Mouse (Mus musculus): ENCODE results near the gene Foxm1. TPM values are rescaled to one million over a fixed set of nuclear protein-coding genes. Genes with fewer than 3 reads are reported as not detected.
A peak's percentile ranks its signal among the peaks of the same experiment; 100 is the strongest.

Foxm1 gene
- polyA plus RNA-seq (2015; fragmentation: Nextera tagmentation; extraction: Ambion mirVana), result 24.3 and 26.4 TPM in 2 replicates

DNA sequence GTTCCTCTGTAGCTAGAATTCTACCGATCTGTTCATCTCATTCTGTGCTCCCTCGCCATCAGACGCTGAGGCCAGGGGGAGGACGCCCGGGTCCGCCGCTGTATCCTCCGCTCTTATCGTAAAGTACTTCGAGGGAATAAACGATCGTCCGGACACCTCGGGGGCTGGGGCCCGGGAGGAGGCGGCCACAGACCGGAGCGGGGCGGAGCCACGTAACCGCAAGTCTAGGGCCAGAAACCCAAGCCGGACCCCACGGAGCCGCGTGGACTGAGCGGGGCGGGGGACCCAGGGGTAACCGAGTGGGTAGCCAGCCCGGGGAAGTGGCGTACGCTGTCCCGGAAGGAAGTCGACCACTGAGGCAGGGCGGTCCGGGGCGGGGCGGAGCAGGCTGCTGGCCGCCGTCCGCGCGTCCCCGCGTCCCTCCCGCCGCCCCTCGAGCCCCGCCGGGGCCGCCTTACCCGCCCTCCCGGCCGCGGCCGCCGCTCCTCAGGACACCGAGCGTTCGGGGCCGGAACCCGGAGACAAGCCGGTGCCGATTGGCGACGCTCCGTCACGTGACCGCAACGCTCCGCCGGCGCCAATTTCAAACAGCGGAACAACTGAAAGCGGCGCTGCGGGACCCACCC, at the start of gene Foxm1, which contains the start of gene Rhno1:
TSS of gene Foxm1 (plus strand) at position 587 of the 626 bp plus-strand sequence.
TSS of gene Rhno1 (minus strand) at position 531 of the 626 bp plus-strand sequence.
- Histone ChIP-seq H3K36me3 (ENCODE audit: control insufficient read depth, insufficient read depth, low read length) (peaks cover 14% of the 10 kb centered on the region; the same call in 1 of the 2 replicates), H3K9me3 (replicated peaks; ENCODE audit: control insufficient read depth, low read length) (no peaks in the 10 kb centered on the region), H3K4me2 (ENCODE audit: low read depth, low read length) (peak within 1 kb of the TSS; percentile 71), H3K27ac (ENCODE audit: low read length) (peak within 1 kb of the TSS; percentile 97), H3K9ac (ENCODE audit: low read length) (peak within 1 kb of the TSS; percentile 96), H3K4me1 (ENCODE audit: control insufficient read depth, insufficient read depth, low read length) (peaks cover 22% of the 10 kb centered on the region), H3K4me3 (replicated peaks; ENCODE audit: low read length) (peak within 1 kb of the TSS; percentile 90), H3K27me3 (ENCODE audit: control insufficient read depth, insufficient read depth, low read length) (no peaks in the 10 kb centered on the region)
- under 1% methylated on average over 71 of the region's 76 CpGs for WGBS
- ATAC-seq (ENCODE audit: insufficient read depth, low FRiP score), result peak; percentile 89

DNA sequence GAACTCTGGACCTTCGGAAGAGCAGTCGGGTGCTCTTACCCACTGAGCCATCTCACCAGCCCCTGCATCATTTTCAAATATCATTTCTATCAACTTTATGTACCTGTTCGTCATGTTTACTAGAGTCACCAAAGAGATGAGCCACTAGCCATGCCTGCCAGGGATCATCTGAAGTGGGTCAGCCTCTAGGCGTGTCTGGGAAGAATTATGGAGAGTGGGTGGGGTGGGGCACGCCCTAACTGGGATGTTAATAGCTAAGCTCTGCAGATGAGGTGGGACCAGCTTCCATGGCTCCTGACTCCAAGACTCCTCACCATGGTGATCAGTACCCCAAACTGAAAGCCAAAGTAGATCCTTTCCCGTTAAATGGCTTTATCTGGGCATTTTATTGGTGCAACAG, 48.0 kb upstream of the Foxm1 start:
- H3K9me3 ChIP-seq (replicated peaks; ENCODE audit: control insufficient read depth, low read length), result no peaks in the 10 kb centered on the region
- H3K4me2 ChIP-seq (ENCODE audit: low read depth, low read length), result no peak overlapping the region
- no peak overlapping the region for H3K4me3 ChIP-seq (replicated peaks; ENCODE audit: low read length)
- no peaks in the 10 kb centered on the region for H3K4me1 ChIP-seq (ENCODE audit: control insufficient read depth, insufficient read depth, low read length)
- no peak overlapping the region for H3K9ac ChIP-seq (ENCODE audit: low read length)
- no peaks in the 10 kb centered on the region for H3K27me3 ChIP-seq (ENCODE audit: control insufficient read depth, insufficient read depth, low read length)
- 83% methylated on average over 6 of the region's 6 CpGs for WGBS
- H3K36me3 ChIP-seq (ENCODE audit: control insufficient read depth, insufficient read depth, low read length), result no peaks in the 10 kb centered on the region
- ATAC-seq (ENCODE audit: insufficient read depth, low FRiP score), result no peak
- H3K27ac ChIP-seq (ENCODE audit: low read length), result no peak overlapping the region

DNA sequence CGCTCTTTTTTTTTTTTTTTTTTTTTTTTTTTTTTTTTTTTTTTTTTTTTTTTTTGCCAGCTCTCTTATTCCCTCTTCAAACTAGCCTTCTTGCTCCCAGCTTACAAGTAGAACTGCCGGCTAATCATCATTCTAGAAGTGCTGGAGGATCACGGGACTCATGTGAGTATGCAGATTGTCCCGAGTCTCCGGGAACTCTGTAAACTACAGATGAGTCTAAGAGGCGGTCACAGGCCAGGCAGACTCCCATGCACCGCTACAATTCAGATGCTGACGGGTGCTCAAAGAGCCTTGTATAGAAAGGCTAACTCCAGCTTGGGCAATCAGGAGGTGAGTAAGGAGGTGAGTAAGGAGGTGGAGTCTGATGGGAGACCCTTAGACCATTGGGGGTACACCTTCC, 47.2 kb upstream of the Foxm1 start:
- no peaks in the 10 kb centered on the region for H3K36me3 ChIP-seq (ENCODE audit: control insufficient read depth, insufficient read depth, low read length)
- no peaks in the 10 kb centered on the region for H3K4me1 ChIP-seq (ENCODE audit: control insufficient read depth, insufficient read depth, low read length)
- no peak for ATAC-seq (ENCODE audit: insufficient read depth, low FRiP score)
- no peaks in the 10 kb centered on the region for H3K9me3 ChIP-seq (replicated peaks; ENCODE audit: control insufficient read depth, low read length)
- H3K4me3 ChIP-seq (replicated peaks; ENCODE audit: low read length), result no peak overlapping the region
- no peak overlapping the region for H3K9ac ChIP-seq (ENCODE audit: low read length)
- 75% methylated on average over 8 of the region's 8 CpGs for WGBS
- H3K27me3 ChIP-seq (ENCODE audit: control insufficient read depth, insufficient read depth, low read length), result no peaks in the 10 kb centered on the region
- no peak overlapping the region for H3K27ac ChIP-seq (ENCODE audit: low read length)
- no peak overlapping the region for H3K4me2 ChIP-seq (ENCODE audit: low read depth, low read length)

DNA sequence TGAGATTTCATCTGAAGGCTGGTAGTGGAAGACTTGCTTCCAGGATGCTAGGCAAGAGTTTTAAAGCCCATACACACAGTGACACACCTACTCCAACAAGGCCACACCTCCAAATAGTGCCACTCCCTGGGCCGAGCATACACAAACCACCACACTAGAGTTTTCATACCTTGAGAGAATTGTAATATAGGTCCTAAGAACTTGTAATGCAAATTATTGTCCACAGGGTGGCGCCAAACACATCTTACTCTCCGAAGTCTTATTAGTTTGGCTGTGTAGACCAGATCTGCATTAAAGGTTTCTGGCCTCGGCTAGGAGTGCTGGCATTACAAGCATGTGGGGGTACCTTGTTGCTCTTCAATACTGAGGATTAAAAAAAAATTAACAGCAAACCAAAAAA, 44.5 kb upstream of the Foxm1 start:
- no peak overlapping the region for H3K9ac ChIP-seq (ENCODE audit: low read length)
- peaks cover 14% of the 10 kb centered on the region; the same call in 1 of the 2 replicates for H3K36me3 ChIP-seq (ENCODE audit: control insufficient read depth, insufficient read depth, low read length)
- no peaks in the 10 kb centered on the region for H3K4me1 ChIP-seq (ENCODE audit: control insufficient read depth, insufficient read depth, low read length)
- H3K4me2 ChIP-seq (ENCODE audit: low read depth, low read length), result no peak overlapping the region
- no peak overlapping the region for H3K4me3 ChIP-seq (replicated peaks; ENCODE audit: low read length)
- WGBS, result 5% methylated on average over 4 of the region's 4 CpGs
- H3K9me3 ChIP-seq (replicated peaks; ENCODE audit: control insufficient read depth, low read length), result 0 out of 2 replicates have a peak, but pooled peaks cover 3% of the 10 kb centered on the region
- no peak overlapping the region for H3K27ac ChIP-seq (ENCODE audit: low read length)
- no peaks in the 10 kb centered on the region for H3K27me3 ChIP-seq (ENCODE audit: control insufficient read depth, insufficient read depth, low read length)
- peak; percentile 60; the same call in 1 of the 2 replicates for ATAC-seq (ENCODE audit: insufficient read depth, low FRiP score)

DNA sequence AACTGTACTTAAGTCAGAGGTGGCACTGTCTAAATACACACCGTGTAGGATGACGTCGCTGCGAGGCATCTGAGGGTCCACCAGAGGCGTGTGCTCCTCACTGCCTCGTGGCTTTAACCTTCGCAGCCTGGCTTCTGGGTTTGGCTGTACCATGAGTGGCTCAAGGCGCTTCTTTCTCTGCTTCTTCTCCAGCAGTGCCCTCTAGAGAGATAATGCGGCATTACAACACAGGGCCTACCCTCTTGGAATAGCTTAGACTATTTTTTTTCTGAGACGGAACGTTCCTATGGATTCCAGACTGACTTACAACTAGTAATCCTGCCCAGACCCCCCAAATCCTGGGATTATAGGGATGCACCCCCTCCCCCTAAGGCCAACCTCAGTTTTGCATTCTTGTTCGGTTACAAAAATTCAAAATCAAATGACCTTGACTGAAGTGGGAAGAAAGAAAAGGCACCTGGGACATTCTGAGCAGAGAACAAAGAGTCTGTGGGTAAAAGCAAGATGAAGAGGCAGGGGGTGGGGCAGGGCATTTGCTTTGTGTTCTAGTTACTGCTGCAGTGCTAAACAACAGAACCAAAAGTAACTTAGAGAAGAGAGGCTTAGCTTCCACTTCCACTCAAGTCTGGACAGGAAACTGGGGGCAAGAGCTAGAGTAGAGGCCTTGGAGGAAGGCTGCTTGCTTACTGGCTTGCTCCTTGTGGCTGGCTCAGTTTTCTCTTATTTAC, 28.2 kb upstream of the Foxm1 start:
- Histone ChIP-seq H3K27ac (ENCODE audit: low read length) (peak overlapping the region; percentile 23; the same call in 1 of the 2 replicates), H3K4me1 (ENCODE audit: control insufficient read depth, insufficient read depth, low read length) (peaks cover 14% of the 10 kb centered on the region; the same call in 1 of the 2 replicates), H3K9ac (ENCODE audit: low read length) (no peak overlapping the region), H3K4me2 (ENCODE audit: low read depth, low read length) (0 out of 2 replicates have a peak overlapping the region, but pooled peaks have one; percentile 9), H3K36me3 (ENCODE audit: control insufficient read depth, insufficient read depth, low read length) (peaks cover 14% of the 10 kb centered on the region), H3K27me3 (ENCODE audit: control insufficient read depth, insufficient read depth, low read length) (no peaks in the 10 kb centered on the region), H3K4me3 (replicated peaks; ENCODE audit: low read length) (no peak overlapping the region), H3K9me3 (replicated peaks; ENCODE audit: control insufficient read depth, low read length) (0 out of 2 replicates have a peak, but pooled peaks cover 4% of the 10 kb centered on the region)
- peak; percentile 77 for ATAC-seq (ENCODE audit: insufficient read depth, low FRiP score)
- 15% methylated on average over 12 of the region's 12 CpGs for WGBS

DNA sequence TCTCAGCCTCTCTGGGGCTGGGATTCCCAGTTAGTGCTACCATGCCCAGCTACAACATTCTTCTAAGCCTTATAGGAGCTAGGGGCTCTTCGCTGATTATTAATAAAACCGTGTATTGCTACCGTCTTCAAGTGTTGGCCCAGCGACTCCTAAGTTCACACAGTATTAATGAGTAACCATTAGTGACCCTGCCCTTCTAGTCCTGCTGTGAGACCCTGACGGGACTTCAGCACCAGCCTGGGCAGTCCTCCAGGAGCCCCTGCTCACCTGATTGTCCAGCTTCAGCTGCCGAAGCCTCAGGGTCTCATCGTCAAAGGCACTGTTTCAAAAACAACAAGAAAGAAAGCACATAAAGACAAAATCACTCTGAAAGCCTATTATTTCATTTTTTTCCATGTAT, 25.3 kb upstream of the Foxm1 start:
- Histone ChIP-seq H3K4me2 (ENCODE audit: low read depth, low read length) (no peak overlapping the region), H3K27ac (ENCODE audit: low read length) (no peak overlapping the region), H3K4me1 (ENCODE audit: control insufficient read depth, insufficient read depth, low read length) (peaks cover 14% of the 10 kb centered on the region; the same call in 1 of the 2 replicates), H3K9me3 (replicated peaks; ENCODE audit: control insufficient read depth, low read length) (no peaks in the 10 kb centered on the region), H3K9ac (ENCODE audit: low read length) (no peak overlapping the region), H3K36me3 (ENCODE audit: control insufficient read depth, insufficient read depth, low read length) (no peaks in the 10 kb centered on the region), H3K27me3 (ENCODE audit: control insufficient read depth, insufficient read depth, low read length) (no peaks in the 10 kb centered on the region), H3K4me3 (replicated peaks; ENCODE audit: low read length) (no peak overlapping the region)
- WGBS, result 60% methylated on average over 7 of the region's 7 CpGs
- no peak for ATAC-seq (ENCODE audit: insufficient read depth, low FRiP score)

DNA sequence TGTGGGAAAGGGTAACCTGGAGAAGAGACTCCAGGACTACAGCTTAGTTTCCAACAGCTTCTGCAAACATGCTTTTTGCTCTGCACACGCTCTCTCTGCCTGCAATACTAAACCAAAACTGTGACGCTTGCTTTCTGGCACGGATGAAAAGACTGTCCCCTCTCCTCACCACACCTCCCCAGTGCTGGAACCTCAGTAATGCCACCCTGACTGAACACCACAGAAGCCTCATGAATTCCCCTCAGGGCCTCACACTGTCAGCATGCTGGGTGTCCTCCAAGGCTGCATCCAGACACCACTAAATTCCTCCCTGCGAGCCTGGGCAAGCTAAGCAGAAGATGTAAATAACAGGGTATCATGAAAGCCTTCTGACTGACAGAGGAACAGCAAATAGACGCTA, 23.9 kb upstream of the Foxm1 start:
- ATAC-seq (ENCODE audit: insufficient read depth, low FRiP score), result no peak
- no peak overlapping the region; the same call in 1 of the 2 replicates for H3K9ac ChIP-seq (ENCODE audit: low read length)
- H3K9me3 ChIP-seq (replicated peaks; ENCODE audit: control insufficient read depth, low read length), result no peaks in the 10 kb centered on the region
- 33% methylated on average over 5 of the region's 5 CpGs for WGBS
- no peaks in the 10 kb centered on the region for H3K36me3 ChIP-seq (ENCODE audit: control insufficient read depth, insufficient read depth, low read length)
- H3K27me3 ChIP-seq (ENCODE audit: control insufficient read depth, insufficient read depth, low read length), result no peaks in the 10 kb centered on the region
- H3K4me3 ChIP-seq (replicated peaks; ENCODE audit: low read length), result no peak overlapping the region
- no peak overlapping the region for H3K4me2 ChIP-seq (ENCODE audit: low read depth, low read length)
- peak overlapping the region; percentile 40; the same call in 1 of the 2 replicates for H3K27ac ChIP-seq (ENCODE audit: low read length)
- H3K4me1 ChIP-seq (ENCODE audit: control insufficient read depth, insufficient read depth, low read length), result peaks cover 14% of the 10 kb centered on the region; the same call in 1 of the 2 replicates

DNA sequence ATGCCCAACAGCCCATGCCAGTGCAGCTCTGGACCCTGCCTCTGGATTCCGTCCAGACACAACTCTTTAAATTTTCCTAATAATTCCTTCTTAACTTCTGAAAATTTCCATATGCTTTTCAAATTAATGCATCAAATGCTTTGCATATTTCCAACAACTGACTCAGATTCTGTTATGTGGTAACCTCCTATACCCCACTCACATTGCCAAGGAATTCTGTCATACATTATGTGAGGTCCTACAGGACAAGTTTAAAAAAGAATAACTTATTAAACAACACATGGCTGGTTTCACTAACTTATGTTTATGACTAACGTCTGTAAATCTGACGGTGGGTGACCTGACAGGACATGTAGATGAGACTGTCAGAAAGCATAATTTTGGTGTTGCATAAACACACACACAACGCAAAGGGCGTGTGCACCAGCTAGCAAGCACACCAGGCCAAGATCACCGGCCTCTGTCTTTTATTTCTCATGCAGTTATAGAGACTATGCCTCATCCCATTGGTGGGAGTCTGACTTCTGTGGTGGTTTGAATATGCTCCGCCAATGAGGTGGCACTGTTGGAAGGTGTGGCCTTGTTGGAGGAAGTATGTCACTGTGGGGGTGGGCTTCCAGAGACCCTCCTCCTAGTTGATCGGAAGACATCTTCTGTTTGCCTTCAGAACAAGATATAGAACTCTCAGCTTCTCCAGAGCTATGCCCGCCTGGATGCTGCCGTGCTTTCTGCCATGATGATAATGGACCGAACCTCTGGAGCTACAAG, 20.6 kb upstream of the Foxm1 start:
- Histone ChIP-seq H3K4me3 (replicated peaks; ENCODE audit: low read length) (no peak overlapping the region), H3K4me1 (ENCODE audit: control insufficient read depth, insufficient read depth, low read length) (peaks cover 10% of the 10 kb centered on the region; the same call in 1 of the 2 replicates), H3K9me3 (replicated peaks; ENCODE audit: control insufficient read depth, low read length) (no peaks in the 10 kb centered on the region), H3K9ac (ENCODE audit: low read length) (no peak overlapping the region), H3K36me3 (ENCODE audit: control insufficient read depth, insufficient read depth, low read length) (no peaks in the 10 kb centered on the region), H3K27me3 (ENCODE audit: control insufficient read depth, insufficient read depth, low read length) (no peaks in the 10 kb centered on the region), H3K4me2 (ENCODE audit: low read depth, low read length) (no peak overlapping the region), H3K27ac (ENCODE audit: low read length) (peak overlapping the region; percentile 7; the same call in 1 of the 2 replicates)
- 79% methylated on average over 11 of the region's 11 CpGs for WGBS
- ATAC-seq (ENCODE audit: insufficient read depth, low FRiP score), result no peak

All from stomach, embryonic 16.5 days (tissue).